Mouse (Mus musculus) lung, postnatal 4 days (tissue): ENCODE measurements around the gene Recql5.

Experiments
- DNase-seq, 2 experiments: peaks; one replicate each; pipeline ENCODE4 v3.0.0; 2021

Recql5 gene

DNA sequence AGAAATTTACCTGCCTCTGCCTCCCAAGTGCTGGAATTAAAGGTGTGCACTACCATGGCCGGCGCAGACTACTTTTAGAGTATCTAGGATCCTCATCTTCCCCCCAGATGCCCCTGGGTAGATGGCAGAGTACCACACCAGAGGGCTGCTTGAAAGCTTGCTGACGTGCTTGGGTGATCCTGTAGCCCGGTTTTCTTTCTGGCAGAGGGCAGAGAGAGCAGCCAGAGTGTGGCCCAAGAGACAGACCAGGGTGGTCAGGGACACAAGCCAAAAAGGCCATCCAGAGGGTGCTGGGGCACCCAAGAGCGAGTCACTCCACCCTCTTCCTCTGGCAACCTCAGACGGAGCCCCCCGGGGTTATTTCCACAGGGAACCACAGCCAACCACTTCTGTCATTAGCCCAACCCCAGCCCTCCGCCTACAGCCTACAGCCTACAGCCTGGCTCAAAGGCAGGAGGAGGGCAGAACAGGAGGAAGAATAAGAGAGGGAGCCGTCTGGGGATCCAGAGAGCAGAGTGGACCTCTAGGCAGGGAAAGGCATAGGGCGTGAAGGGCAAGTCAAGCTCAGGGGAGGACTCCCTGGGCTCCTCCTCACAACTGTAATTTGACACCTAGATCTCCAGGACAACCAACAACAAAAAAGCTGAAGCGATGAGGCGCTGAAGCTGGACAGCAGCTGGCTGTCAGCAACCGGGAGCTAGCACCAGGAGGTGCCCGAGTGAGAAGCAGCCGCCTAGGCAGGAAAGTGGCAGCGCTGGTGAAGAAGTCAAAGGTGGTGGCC is 33.6 kb downstream of the Recql5 start, which contains the start of gene Smim5:
Smim5 (plus strand) TSS at position 481 of the 781 bp plus-strand sequence.
- peak; percentile 66 to 85 for DNase-seq

DNA sequence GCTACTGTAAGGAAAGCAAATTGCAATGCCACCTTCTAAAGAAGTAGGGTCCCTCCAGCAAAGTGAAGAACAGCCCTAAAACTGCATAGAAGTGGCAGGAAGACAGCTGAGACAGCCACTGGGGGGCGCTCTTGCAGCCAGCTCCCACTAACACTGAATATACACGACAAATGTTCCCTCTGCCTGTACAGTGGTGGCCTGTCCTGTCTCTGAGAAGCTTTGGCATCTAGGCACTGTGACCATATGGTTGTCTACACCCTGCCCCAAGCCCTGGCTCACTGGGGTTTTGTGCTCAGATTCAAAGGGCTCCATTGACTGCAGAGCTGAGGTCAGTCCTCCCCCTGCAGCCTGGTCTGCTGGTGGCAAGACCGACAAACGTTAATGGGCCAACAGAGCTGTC is 34.4 kb downstream of the Recql5 start:
- peak; percentile 65 to 67 for DNase-seq

DNA sequence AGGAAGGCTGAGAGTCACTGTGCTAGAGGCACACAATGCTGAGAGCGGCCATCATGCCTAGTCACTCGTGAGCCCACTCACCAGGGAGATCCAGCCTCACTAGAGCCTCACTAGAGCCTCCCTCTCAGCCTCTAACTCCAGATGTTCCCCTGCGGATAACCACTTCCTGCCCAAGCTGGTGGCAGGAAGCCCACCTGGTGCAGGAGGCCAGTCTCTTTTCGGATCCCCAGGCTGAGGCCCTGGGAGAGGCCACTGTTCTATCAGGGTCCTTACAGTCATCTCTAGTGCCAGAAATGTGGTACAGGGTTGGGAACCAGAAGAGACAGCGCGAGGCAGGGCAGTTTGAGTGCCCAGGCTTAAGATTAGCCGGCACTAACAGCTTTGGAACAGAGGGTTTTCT is 34.8 kb downstream of the Recql5 start:
- no peak for DNase-seq

DNA sequence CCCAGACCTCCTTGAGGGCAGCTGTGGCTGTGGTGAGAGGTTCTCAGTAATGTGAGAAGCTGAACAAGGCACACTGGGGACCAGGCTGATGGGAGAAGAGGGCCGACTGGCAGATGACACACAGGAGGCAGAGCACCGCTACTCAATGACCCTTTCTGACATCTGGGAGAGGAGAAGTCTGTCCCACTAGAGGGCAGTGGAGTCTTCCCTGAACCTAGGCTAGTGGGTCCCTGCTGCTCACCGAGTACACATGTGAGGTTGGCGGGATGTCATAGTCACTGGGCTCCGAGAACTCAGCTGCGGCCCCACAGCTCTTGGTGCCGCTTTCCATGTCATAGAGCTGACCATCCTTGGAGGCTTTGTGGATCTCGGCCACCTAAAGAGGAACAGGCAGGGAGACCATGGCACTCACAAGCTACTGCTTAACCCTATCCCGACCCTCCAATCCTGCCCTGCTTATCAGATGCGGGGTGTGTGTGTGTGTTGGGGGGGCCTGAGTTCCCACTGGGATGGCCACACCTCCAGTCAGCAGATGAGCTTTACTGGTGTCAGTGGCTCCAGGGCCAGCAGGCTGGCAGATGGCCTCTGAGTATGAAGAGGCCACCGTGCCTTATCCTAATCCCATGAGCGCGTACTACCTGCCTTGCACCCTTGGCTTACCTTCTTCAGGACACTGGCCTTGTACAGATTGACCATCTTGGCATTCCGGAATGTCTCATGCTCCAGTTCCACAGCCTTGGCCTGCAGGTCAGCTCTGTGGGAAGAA is 38.3 kb downstream of the Recql5 start:
- DNase-seq = no peak

DNA sequence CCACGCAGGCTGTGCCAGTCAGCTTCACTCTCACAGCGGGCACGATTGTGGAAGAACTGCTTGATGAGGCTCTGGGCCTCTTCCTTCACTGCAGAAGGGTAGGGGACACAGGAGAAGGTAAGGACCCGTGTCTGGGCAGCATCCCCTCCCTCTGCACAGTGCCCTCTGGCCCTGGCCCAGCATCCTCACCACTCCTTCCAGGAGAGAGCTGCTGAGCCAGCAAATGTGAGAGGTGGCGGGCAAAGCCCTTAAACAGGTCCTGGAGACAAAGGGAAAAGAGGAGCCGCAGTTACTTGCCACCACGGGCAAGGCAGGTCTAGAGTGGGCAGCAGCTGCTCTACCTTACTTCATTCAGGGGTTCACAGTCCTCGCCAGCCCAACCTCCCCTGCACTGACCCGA is 40.2 kb downstream of the Recql5 start:
- no peak for DNase-seq

DNA sequence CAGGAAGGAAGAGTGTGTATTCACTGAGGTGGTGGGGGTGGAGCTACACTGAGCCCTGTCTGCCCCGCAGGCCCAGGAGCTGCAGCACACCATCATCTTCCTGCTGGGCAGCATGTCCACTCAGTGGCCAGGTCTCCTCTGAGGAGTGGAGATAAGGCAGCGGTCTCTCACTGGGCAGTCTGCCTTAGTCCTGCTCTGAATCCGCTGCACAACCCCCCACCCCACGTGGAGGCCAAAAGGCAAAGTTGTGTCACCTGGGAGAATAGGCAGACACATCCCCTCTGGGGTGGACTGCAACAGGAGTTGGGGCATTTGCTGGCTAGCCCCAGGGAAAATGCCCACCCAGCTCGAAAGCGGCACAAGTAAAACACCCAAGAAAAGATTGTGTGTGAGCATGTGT is 41.1 kb downstream of the Recql5 start:
- DNase-seq = no peak

DNA sequence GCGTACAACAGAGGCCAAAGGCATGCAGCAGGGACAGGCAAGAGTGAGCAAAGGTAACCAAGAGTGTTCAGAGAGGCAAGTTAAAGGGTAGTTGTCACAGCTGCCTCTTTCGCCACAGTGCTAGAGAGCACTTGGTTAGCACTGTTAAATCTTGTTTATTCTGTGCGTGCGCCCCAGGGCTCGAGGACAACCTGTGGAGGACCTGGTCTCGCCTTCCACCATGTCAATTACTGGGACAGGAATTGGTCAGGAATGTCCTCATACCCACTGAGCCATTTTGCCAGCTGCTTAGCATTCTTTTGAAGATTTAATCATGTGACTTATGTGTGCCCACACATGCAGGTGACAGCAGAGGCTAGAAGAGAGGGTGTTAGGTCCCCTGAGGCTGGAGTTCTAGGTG is 44.1 kb downstream of the Recql5 start:
- no peak for DNase-seq

DNA sequence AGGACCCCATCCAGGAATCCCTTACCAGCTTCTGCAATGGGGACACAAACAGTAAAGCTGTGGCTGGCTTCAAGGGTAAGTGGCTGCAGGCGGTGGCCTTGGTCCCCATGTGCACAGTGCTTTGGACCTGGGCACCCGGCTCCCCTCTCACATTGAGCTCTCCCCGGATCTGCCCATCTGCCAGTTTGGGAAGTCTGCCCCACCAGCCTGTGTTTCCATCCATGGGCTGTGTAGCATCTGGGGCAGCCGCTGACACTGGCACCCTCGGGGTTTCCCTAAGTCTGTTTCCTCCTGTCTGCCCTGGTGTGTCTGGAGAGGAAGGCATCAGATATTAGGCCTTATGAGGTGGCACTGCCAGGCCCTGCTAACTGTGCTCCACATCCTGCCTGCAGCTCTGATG is 45.3 kb downstream of the Recql5 start:
- no peak for DNase-seq

DNA sequence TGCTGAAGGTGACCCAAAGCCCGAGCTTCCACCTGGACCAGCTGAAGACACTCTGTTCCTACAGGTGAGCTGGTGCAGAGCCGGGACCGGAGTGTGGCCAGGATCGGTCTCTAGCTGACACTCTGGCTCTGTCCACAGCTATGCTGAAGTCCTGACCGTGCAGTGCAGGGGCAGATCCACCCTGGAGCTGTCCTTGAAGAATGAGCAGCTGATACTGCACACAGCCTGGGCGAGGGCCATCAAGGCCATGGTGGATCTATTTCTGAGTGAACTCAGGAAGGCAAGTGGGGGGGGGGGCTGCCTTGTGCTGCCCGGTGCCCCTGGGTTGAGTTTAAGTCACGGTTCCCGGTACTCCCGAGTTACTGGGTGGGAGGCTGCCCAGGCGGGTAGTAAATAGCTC is 46.8 kb downstream of the Recql5 start:
- no peak for DNase-seq

DNA sequence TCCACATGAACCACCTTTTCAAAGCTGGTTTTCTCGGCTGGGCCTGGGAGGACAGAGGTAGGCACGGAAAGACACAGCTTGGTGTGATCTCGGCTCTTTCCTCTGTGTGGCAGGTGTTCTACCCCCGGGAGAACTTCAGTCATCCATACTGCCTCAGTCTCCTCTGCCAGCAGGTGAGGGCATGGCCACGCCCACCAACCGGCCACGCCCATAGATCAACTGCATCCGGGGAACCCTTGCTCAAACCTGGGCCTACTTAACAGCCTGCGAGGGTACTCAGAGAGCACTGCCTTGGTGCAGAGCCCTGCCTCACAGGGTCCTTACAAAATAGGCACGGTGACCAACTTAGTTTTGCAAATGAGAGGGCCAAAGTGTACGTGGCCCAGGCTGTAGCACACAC is 48.0 kb downstream of the Recql5 start:
- no peak for DNase-seq

DNA sequence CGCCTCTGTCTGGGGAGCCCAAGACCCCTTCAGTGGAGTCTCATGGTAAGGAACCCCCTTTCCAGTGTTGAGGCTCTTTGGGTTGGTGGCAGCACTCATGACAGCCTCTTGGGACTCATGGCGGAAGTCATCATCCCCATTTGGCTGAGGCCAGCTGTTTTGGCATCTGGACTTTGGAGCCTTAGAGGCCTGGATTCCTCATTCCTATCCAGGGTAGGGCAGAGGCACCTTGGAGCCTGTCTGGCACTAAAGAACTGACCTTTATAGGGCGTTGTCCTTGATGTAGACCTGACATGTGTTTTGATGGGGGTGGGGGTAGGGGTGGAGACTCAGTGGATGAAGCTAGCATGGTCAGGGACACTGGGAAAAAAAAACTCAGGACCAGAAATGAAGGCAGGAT is 48.9 kb downstream of the Recql5 start:
- DNase-seq = no peak

DNA sequence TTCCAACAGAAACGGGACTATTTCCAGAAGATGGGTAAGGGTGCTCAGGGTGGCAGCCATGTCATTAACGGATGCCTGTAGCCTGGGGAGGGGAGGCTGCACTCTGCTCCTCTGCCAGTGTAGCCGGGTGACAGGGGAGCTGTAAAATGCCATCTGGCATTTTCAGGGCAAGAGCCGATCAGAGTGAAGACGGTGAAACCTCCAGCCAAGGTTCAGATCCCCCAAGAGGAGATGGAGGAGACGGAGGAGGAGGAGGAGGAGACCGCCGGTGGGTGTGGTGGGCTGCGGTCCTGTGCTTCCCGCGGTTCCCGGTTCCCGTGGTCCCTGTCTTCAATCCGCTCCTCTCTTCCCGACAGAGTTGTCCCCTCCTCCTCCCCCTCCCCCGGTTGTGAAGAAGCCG is 50.0 kb downstream of the Recql5 start:
- no peak for DNase-seq

DNA sequence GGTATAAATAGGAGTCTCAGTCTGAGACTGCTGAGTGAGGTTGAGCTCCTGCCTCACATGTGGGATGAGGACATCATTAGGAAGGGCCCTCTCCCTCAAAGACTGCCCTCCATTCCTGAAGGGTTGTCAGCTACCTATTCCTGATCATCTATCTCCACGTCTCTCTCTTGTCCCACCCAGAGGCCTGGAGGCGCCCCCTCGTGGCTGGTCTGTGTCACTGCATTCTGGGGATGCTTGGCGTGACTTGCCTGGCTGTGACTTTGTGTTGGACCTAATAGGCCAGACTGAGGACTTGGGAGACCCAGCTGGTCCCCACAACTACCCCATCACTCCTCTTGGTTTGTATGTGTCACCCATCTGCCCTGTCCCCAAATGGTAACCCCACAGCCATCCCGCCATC is 52.3 kb downstream of the Recql5 start:
- DNase-seq = peak in 1 of 2 experiments; percentile 49

DNA sequence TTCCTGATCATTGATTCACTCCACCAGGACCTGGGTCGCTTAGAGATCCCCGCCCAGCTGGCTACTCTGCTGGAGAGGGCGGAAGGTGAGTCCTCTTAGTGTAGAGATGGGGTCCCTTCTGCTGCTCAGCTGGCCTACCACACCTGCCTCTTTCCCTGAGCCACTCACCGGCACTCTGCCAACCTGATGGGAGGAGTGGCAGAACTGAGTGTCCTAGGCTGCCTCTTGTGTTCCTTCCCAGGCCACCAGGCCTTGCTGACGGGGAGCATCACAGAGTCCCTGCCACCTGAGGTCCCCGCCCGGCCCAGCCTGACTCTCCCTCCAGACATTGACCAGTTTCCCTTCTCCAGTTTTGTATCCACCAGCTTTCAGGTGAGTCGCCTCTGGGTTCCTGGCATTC is 55.2 kb downstream of the Recql5 start:
- DNase-seq = no peak

DNA sequence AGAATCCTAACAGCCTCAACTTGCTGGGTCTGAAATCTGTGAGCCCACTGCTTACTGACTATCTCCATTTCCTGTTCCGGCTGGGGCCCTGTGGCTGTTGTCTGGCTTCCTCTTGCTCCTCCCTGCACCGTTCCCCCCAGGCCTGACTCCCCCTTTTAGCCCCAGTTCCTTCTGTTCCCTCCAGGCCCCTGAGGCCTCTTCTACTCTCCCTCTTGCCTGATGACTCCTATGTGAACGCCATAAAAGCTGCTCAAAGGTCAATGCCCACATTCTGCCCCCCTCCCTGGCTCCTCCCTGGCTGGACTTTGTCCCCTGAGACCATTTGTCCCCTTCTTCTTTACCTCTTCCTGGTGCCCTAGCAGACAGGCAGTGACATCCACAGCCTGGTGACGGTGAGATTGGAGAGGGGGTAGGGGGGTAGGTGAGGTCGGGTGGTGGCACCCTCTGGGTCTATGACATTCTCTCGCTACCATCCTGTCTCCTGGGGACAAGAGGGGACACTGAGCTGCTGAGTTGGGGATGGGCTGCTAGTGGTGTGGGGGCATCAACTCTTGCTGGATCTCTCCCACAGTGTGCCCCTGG is 56.0 kb downstream of the Recql5 start:
- no peak for DNase-seq

DNA sequence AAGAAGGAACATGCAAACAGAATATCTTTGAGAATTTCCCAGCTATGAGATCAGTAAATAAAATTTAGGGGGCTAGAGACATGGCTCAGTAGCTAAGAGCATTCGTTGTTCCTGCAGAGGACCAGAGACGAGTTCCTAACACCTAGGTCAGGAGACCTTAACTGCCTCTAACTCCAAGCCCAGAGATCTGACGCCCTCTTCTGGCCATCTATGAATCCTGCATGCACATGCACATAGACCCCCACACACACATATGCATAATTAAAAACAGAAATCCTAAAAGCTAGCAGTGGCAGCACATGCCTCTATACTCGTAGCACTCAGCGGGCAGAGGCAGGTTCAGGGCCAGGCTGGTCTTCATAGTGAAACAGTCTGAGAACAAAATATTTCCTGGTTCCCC is 56.8 kb downstream of the Recql5 start:
- DNase-seq = no peak

DNA sequence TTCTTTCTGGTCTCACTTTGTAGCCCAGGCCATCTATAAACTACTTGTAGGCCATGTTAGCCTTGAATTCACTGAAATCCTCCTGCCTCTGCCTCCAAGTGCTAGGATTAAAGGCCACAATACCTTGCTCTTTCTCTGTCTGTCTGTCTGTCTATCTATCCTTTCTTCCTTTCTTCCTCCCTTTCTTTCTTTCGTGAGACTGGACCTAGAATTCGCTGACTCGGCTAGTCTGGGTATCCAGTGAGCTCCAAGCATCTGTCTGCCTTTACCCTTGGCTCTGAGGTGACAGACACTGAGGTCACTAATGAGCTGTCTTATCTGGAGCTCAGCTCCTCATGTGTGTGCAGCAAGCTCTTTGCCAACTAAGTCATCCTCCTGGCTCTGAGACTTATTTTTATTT is 57.3 kb downstream of the Recql5 start:
- no peak for DNase-seq

DNA sequence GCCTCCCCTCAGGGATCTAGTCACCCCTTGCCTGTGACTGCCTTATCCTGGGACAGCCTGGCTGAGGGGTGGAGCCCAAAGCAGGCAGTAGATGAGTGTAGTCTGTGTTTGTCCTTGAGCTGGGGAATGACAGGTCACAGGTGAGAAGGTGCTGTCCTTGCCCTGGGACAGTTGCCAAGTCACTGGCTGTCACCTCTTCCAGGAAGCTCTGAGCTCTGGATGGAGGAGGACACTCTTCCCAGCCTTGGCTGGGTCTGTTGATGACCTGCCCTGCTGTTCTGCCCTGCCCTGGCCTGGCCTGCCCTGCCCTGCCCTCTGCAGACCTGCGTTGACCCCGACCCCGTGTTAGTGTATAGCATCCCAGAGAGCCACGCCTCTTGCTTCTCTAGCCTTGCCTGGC is 60.8 kb downstream of the Recql5 start:
- DNase-seq = no peak

DNA sequence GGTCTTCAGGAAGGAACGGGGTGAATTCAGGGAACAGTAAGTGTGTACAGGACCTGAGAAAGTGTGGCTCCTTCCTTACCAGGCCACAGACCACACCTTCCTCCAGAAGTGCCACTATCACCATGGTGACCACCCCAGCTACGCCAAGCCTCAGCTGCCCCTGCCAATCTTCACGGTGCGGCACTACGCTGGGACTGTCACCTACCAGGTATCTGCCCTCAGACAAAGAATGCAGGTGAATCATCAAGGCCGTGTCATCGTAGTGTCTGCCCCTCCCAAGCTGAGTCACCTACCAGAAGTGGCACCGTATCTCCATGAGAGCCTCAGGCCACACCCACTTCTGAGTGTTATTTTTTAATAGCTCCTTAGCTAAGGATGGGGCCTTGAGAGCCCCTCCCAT is 63.9 kb downstream of the Recql5 start:
- DNase-seq = peak; percentile 24 to 62

DNA sequence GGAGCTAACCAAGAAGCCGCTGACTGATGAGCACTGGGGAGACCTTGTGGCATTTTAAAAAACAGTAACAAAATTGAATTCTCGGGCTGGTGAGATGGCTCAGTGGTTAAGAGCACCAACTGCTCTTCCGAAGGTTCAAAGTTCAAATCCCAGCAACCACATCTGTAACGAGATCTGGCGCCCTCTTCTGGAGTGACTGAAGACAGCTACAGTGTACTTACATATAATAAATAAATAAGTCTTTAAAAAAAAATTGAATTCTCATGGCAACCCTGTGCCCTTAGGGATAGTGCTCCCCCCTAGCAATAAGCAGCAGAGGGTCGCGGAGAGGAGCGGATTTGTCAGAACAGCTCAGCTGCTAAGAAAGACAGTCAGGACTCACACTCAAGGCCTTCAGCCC is 69.4 kb downstream of the Recql5 start:
- DNase-seq = no peak

DNA sequence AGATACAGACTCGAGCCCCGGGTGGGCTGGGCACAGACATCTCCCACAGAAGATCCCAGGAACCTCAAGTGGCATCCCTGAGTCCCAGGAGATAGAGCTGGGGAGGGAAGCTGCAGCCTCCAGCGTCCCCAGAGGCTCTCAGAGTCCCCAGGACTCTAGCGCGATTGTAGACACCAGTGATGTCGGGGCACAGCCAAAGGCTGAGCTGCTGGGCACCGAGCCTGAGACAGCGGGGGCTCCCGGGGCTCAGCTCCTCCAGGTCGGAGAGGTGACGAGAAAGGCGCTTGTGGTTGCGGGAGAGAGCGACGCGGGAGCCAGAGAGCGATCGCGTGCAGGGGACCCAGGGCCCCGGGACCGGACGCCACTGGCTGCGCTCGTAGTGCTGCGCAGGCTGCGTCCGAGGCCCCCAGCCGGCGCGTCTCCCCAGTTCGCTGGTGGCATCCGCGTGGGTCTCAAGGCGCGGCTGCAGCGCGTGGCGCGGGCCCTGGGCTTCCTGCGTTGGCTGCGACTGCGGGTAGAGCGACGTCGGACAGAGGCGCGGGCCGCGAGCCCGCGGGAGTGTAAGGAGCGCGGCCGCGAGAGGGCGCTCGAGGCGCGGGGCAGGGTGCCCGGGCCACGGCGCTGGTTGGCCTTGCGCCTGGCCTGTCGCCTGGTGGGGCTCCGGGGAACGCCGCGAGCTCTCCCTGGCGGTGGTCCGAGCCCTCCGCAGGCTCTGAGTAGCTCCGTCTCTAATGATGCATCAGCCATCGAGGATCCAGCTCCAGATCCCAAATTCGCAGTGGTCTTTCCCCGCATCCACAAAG is 73.9 kb downstream of the Recql5 start:
- DNase-seq = peak; percentile 94 to 95

DNA sequence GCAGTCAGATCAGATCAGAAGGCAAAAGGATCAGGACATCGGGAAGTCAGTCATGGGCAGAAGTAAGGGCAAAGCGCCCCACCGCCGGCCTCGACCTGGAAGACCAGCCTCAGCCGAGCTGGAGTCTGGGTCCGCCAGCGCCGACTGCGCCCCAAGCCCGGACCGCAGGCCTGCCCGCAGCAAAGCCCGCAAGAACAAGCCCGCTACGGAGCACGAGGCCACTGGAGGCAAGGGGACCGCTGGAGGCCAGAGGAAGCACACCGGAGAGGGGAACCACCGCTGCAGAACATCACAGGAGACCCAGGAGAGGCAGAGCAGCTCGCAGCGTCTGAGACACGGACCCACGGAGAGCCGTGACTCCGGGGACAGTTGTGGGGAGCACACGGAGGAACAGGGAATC is 74.9 kb downstream of the Recql5 start, which contains the start of gene Myo15b:
Myo15b (plus strand) TSS at position 53 of the 400 bp plus-strand sequence.
- no peak for DNase-seq

DNA sequence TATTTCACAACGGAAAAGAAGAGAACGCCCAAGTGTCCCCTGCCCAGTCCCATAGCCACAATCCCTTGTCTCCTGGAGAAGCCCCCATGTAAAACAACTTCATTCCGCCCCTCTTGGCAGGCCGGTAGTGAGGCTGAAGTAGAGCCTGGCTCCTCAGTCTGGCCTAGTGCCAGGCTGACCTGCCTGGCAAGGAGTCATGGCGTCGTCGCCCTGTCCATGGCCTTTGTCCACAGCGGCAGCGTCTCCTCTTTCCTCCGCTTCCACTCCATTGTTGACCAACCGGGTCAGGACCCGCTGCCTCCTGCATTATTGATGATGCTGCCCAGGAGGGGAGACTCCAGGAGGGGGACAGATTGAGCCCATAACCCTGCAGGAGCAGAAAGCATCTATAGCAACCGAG is 75.3 kb downstream of the Recql5 start:
- DNase-seq = no peak
